ENCODE assay signal across 12 mouse cellular contexts in genomic region chr2:4858161-4858560, GRCm38 (mm10).
"Had no signal": no experiment of that assay in that cellular context is flagged by ENCODE, and none has a peak within 500 bp of the region (broad histone marks: within the 10 kb centered on the region; RNA-seq: fewer than 3 reads in every experiment).

No protein-coding gene starts in this region.

- H3K4me3 ChIP-seq: left cerebral cortex, adult 2 months; midbrain, embryonic 10.5 days; neural tube, embryonic 12.5 days had no signal

- H3K27ac ChIP-seq: left cerebral cortex, adult 2 months; liver, embryonic 14.5 days; midbrain, embryonic 10.5 days; neural tube, embryonic 12.5 days had no signal

- DNase-seq: kidney, adult 18-20 months; kidney, postnatal 25 days; lung, adult 18-20 months; lung, postnatal 4 days; midbrain, embryonic 14.5 days; right cerebral cortex, postnatal 14 days; thymus, postnatal 4 days had no signal

- ATAC-seq: lung, postnatal 0 days had no signal

- H3K36me3 ChIP-seq: midbrain, embryonic 10.5 days; neural tube, embryonic 12.5 days had no signal

- H3K27me3 ChIP-seq: neural tube, embryonic 12.5 days had no signal

- H3K9ac ChIP-seq: liver, embryonic 14.5 days; neural tube, embryonic 12.5 days had no signal

- H3K9me3 ChIP-seq: midbrain, embryonic 10.5 days; neural tube, embryonic 12.5 days had no signal

- H3K4me2 ChIP-seq: neural tube, embryonic 12.5 days had no signal
